10 mouse cellular contexts compared by ENCODE assay signal in genomic region chr15:30029257-30029899, GRCm38 (mm10).
DNase-seq lines count a peak whose midpoint lies in the region; ATAC-seq and TF ChIP-seq lines count a peak whose summit lies in the region.
"Had no signal": no experiment of that assay in that cellular context is flagged by ENCODE, and none has a peak within 500 bp of the region (broad histone marks: within the 10 kb centered on the region; RNA-seq: fewer than 3 reads in every experiment).

No protein-coding gene starts in this region.

- TF ChIP-seq CTCF in stomach, postnatal 0 days (IDR thresholded peaks at IDR 0.05; ENCODE audit: low read depth): peak; percentile 85

- H3K36me3 ChIP-seq in heart, embryonic 12.5 days: no peaks in the 10 kb centered on the region
- H3K36me3 ChIP-seq in midbrain, embryonic 10.5 days: no peaks in the 10 kb centered on the region
- H3K36me3 ChIP-seq in stomach, postnatal 0 days (ENCODE audit: control insufficient read depth, insufficient read depth, low read length): no peaks in the 10 kb centered on the region
- H3K36me3 ChIP-seq: G1E; lung, embryonic 15.5 days had no signal

- H3K27ac ChIP-seq in heart, embryonic 12.5 days (ENCODE audit: poor library complexity, severe bottlenecking): no peak overlapping the region
- no peak overlapping the region for H3K27ac ChIP-seq in midbrain, embryonic 10.5 days (replicated peaks)
- H3K27ac ChIP-seq in stomach, postnatal 0 days (replicated peaks): no peak overlapping the region
- H3K27ac ChIP-seq: lung, embryonic 15.5 days had no signal

- H3K9me3 ChIP-seq in heart, embryonic 12.5 days (replicated peaks): no peaks in the 10 kb centered on the region
- H3K9me3 ChIP-seq in midbrain, embryonic 10.5 days (replicated peaks): no peaks in the 10 kb centered on the region
- no peaks in the 10 kb centered on the region for H3K9me3 ChIP-seq in stomach, postnatal 0 days (ENCODE audit: control insufficient read depth, low read length)
- H3K9me3 ChIP-seq: lung, embryonic 15.5 days had no signal

- ATAC-seq in heart, embryonic 12.5 days (ENCODE audit: insufficient number of reproducible peaks, low FRiP score): no peak
- peak; percentile 46 to 64; a peak in 2 of 4 replicates for ATAC-seq in hematopoietic stem cell, adult 5-6 weeks (replicated peaks in 1 of 2; ENCODE audit: insufficient read depth in 1 of 2, low FRiP score in 2 of 2, low TSS enrichment in 1 of 2, low read depth in 1 of 2, poor library complexity in 2 of 2, severe bottlenecking in 2 of 2)
- ATAC-seq in stomach, postnatal 0 days (ENCODE audit: low FRiP score, low TSS enrichment): 0 out of 2 replicates have a peak, but pooled peaks have one; percentile 32

- no peak for TF ChIP-seq EP300 in stomach, postnatal 0 days (optimal IDR thresholded peaks at IDR 0.05)

- no peaks in the 10 kb centered on the region for H3K4me1 ChIP-seq in heart, embryonic 12.5 days (replicated peaks)
- no peaks in the 10 kb centered on the region for H3K4me1 ChIP-seq in midbrain, embryonic 10.5 days
- no peaks in the 10 kb centered on the region for H3K4me1 ChIP-seq in stomach, postnatal 0 days (replicated peaks; ENCODE audit: control insufficient read depth, insufficient read depth)
- H3K4me1 ChIP-seq: lung, embryonic 15.5 days had no signal

- H3K27me3 ChIP-seq in heart, embryonic 12.5 days (replicated peaks): no peaks in the 10 kb centered on the region
- H3K27me3 ChIP-seq in midbrain, embryonic 10.5 days (ENCODE audit: low read depth, poor library complexity, severe bottlenecking): no peaks in the 10 kb centered on the region
- H3K27me3 ChIP-seq in stomach, postnatal 0 days (ENCODE audit: control insufficient read depth, insufficient read depth, low read length): no peaks in the 10 kb centered on the region
- H3K27me3 ChIP-seq: lung, embryonic 15.5 days had no signal

- peak; percentile 6 to 41 for DNase-seq in heart, adult 18-20 months
- DNase-seq in adrenal gland, adult (ENCODE audit: inconsistent age in 2 of 2, low spot score in 1 of 2): peak; percentile 27 to 75
- DNase-seq in embryo, embryonic 10 days (ENCODE audit: low spot score): peak; percentile 84
- peak; percentile 46 to 76 for DNase-seq in layer of hippocampus, postnatal 14 days (ENCODE audit: low spot score in 2 of 2)
- peak; percentile 56 for DNase-seq in midbrain, embryonic 10.5 days (ENCODE audit: low spot score)
- DNase-seq in stomach, postnatal 0 days (ENCODE audit: low spot score): peak; percentile 54

- no peak overlapping the region for H3K9ac ChIP-seq in heart, embryonic 12.5 days
- H3K9ac ChIP-seq in stomach, postnatal 0 days (ENCODE audit: low read length): no peak overlapping the region
- H3K9ac ChIP-seq: lung, embryonic 15.5 days had no signal

- no peak overlapping the region for H3K4me2 ChIP-seq in heart, embryonic 12.5 days
- no peak overlapping the region for H3K4me2 ChIP-seq in stomach, postnatal 0 days (replicated peaks; ENCODE audit: low read depth)
- H3K4me2 ChIP-seq: lung, embryonic 15.5 days had no signal

- WGBS in heart, embryonic 12.5 days: 56% methylated on average over 4 of the region's 4 CpGs
- 58% methylated on average over 4 of the region's 4 CpGs for WGBS in midbrain, embryonic 10.5 days
- 56% methylated on average over 4 of the region's 4 CpGs for WGBS in stomach, postnatal 0 days

- H3K4me3 ChIP-seq in heart, embryonic 12.5 days: no peak overlapping the region
- no peak overlapping the region for H3K4me3 ChIP-seq in midbrain, embryonic 10.5 days
- no peak overlapping the region for H3K4me3 ChIP-seq in stomach, postnatal 0 days (ENCODE audit: low read depth, low read length)
- H3K4me3 ChIP-seq: lung, embryonic 15.5 days had no signal

Comparison
In these comparisons a context has a peak if more than half of its experiments do, and no peak if none do; other contexts are left out.
1. DNase-seq: peak in every context shown above with its lines; median percentile 84 in embryo, embryonic 10 days; 61 in layer of hippocampus, postnatal 14 days; 56 in midbrain, embryonic 10.5 days; 54 in stomach, postnatal 0 days; 51 in adrenal gland, adult; 24 in heart, adult 18-20 months.